Mouse (Mus musculus): ENCODE measurements at regions not wholly inside any gene's neighbourhood (a gene's known extent, or its start where the extent isn't known, plus 50 kb on each side); places are given as distances from the start of the nearest gene placed in this dataset.

GRCm38 (mm10) chr17:7674511-7674910 is 152.6 kb downstream of the Fndc1 start:
- H3K4me1 ChIP-seq (ENCODE audit: control insufficient read depth, insufficient read depth, low read length): no peaks in the 10 kb centered on the region
- H3K79me2 ChIP-seq (ENCODE audit: control insufficient read depth, insufficient read depth, low read length): no peaks in the 10 kb centered on the region
- TF ChIP-seq POLR2A (IDR thresholded peaks at IDR 0.05; ENCODE audit: extremely low read depth, insufficient read depth, low read length): no peak
- TF ChIP-seq CTCF (IDR thresholded peaks at IDR 0.05; ENCODE audit: low read depth, low read length): no peak
- no peak overlapping the region for H3K4me3 ChIP-seq (ENCODE audit: insufficient read depth, low read depth, low read length)
- no peaks in the 10 kb centered on the region for H3K27me3 ChIP-seq (ENCODE audit: control insufficient read depth, insufficient read depth, low read length)
- no peak for DNase-seq (ENCODE audit: extremely low read depth, low read depth, low spot score)
- H3K9ac ChIP-seq (ENCODE audit: low read depth, low read length): no peak overlapping the region
- WGBS: 90% methylated on average over 2 of the region's 2 CpGs
- no peak overlapping the region for H3K27ac ChIP-seq (replicated peaks; ENCODE audit: insufficient read depth, low read depth, low read length)
- H3K36me3 ChIP-seq (ENCODE audit: control insufficient read depth, insufficient read depth, low read length): no peaks in the 10 kb centered on the region

DNA sequence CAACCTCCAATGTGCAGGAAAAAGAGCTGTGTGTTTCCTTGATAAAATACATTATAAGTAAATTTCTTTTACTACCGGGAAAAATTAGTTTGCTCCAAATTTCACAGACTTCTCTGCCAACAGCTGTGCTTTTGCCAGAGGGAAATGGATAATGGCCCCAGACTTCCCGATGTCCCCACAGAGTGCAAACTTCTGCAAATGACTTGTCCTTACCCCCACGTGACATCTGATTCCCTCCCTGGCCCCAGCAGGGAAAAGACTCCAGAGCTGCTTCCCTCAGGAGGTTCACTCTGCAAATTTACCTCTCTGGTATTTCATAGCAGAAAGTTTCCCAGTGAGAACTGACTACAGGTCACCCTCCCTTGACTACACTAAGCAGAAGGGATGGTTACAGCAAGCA is 159.3 kb downstream of the Fndc1 start:
- Histone ChIP-seq H3K27me3 (ENCODE audit: control insufficient read depth, insufficient read depth, low read length) (no peaks in the 10 kb centered on the region), H3K4me3 (ENCODE audit: insufficient read depth, low read depth, low read length) (no peak overlapping the region), H3K79me2 (ENCODE audit: control insufficient read depth, insufficient read depth, low read length) (no peaks in the 10 kb centered on the region), H3K36me3 (ENCODE audit: control insufficient read depth, insufficient read depth, low read length) (no peaks in the 10 kb centered on the region), H3K9ac (ENCODE audit: low read depth, low read length) (no peak overlapping the region), H3K27ac (replicated peaks; ENCODE audit: insufficient read depth, low read depth, low read length) (no peak overlapping the region), H3K4me1 (ENCODE audit: control insufficient read depth, insufficient read depth, low read length) (no peaks in the 10 kb centered on the region)
- WGBS: 57% methylated on average over 3 of the region's 3 CpGs
- TF ChIP-seq POLR2A (IDR thresholded peaks at IDR 0.05; ENCODE audit: extremely low read depth, insufficient read depth, low read length): no peak
- no peak for TF ChIP-seq CTCF (IDR thresholded peaks at IDR 0.05; ENCODE audit: low read depth, low read length)
- no peak for DNase-seq (ENCODE audit: extremely low read depth, low read depth, low spot score)

DNA sequence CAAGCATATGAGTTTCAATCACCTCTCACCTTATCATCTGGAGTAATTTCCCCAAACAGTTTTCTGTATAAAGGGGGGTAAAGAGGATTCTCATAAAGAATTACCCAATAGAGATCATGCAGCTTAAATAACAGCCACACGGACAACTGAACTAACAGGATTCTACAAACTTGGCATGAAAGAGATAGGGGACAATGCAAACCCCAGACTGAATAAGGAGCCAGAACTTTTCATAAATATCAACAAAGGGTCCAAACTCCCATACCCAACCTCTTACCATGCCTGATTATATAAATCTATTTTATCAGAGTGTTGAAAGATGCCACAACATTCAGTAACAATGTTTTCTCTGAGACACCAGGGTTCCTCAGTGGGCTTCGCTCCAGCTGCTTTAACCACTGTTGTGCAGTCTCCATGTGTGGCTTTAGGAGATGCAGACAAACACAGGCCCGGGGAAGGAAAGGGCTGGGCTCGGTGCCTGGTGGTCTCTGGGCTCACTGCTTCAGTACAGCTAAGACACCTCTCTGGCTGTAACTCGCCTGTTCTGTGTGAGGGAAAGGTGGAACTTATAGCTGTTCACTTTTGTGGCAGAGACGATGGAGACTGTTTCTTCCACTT is 160.2 kb downstream of the Fndc1 start:
- no peaks in the 10 kb centered on the region for H3K27me3 ChIP-seq (ENCODE audit: control insufficient read depth, insufficient read depth, low read length)
- no peak for TF ChIP-seq CTCF (IDR thresholded peaks at IDR 0.05; ENCODE audit: low read depth, low read length)
- TF ChIP-seq POLR2A (IDR thresholded peaks at IDR 0.05; ENCODE audit: extremely low read depth, insufficient read depth, low read length): no peak
- H3K9ac ChIP-seq (ENCODE audit: low read depth, low read length): no peak overlapping the region
- no peak overlapping the region for H3K4me3 ChIP-seq (ENCODE audit: insufficient read depth, low read depth, low read length)
- DNase-seq (ENCODE audit: extremely low read depth, low read depth, low spot score): no peak
- no peaks in the 10 kb centered on the region for H3K4me1 ChIP-seq (ENCODE audit: control insufficient read depth, insufficient read depth, low read length)
- no peaks in the 10 kb centered on the region for H3K36me3 ChIP-seq (ENCODE audit: control insufficient read depth, insufficient read depth, low read length)
- no peak overlapping the region for H3K27ac ChIP-seq (replicated peaks; ENCODE audit: insufficient read depth, low read depth, low read length)
- no peaks in the 10 kb centered on the region for H3K79me2 ChIP-seq (ENCODE audit: control insufficient read depth, insufficient read depth, low read length)
- 68% methylated on average over 6 of the region's 6 CpGs for WGBS

GRCm38 (mm10) chr17:7666207-7666606 is 160.9 kb downstream of the Fndc1 start:
- TF ChIP-seq POLR2A (IDR thresholded peaks at IDR 0.05; ENCODE audit: extremely low read depth, insufficient read depth, low read length): no peak
- TF ChIP-seq CTCF (IDR thresholded peaks at IDR 0.05; ENCODE audit: low read depth, low read length): no peak
- Histone ChIP-seq H3K27ac (replicated peaks; ENCODE audit: insufficient read depth, low read depth, low read length) (no peak overlapping the region), H3K4me3 (ENCODE audit: insufficient read depth, low read depth, low read length) (no peak overlapping the region), H3K4me1 (ENCODE audit: control insufficient read depth, insufficient read depth, low read length) (no peaks in the 10 kb centered on the region), H3K36me3 (ENCODE audit: control insufficient read depth, insufficient read depth, low read length) (no peaks in the 10 kb centered on the region), H3K79me2 (ENCODE audit: control insufficient read depth, insufficient read depth, low read length) (no peaks in the 10 kb centered on the region), H3K9ac (ENCODE audit: low read depth, low read length) (no peak overlapping the region), H3K27me3 (ENCODE audit: control insufficient read depth, insufficient read depth, low read length) (no peaks in the 10 kb centered on the region)
- 81% methylated on average over 5 of the region's 5 CpGs for WGBS
- no peak for DNase-seq (ENCODE audit: extremely low read depth, low read depth, low spot score)

DNA sequence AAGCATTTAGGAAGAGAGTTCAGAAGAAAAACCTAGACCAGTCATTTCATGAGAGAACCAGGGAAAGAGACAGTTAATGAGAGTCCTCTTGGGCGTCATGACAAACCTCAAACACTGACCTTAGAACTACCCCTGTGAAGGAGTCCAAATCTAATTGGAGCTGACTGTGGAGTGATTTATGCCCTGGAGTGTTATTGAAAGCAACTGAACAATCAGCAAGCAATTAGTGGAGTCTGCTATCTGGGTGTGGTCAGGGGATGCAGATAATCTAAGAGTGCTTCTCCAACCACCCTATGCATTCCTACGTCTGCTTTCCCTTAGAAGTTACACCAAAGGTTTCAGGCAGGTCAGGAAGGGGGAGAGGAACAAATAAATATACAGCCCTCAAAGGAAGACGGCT is 161.4 kb downstream of the Fndc1 start:
- no peak overlapping the region for H3K27ac ChIP-seq (replicated peaks; ENCODE audit: insufficient read depth, low read depth, low read length)
- no peaks in the 10 kb centered on the region for H3K27me3 ChIP-seq (ENCODE audit: control insufficient read depth, insufficient read depth, low read length)
- no peaks in the 10 kb centered on the region for H3K36me3 ChIP-seq (ENCODE audit: control insufficient read depth, insufficient read depth, low read length)
- no peaks in the 10 kb centered on the region for H3K79me2 ChIP-seq (ENCODE audit: control insufficient read depth, insufficient read depth, low read length)
- TF ChIP-seq POLR2A (IDR thresholded peaks at IDR 0.05; ENCODE audit: extremely low read depth, insufficient read depth, low read length) (no peak), CTCF (IDR thresholded peaks at IDR 0.05; ENCODE audit: low read depth, low read length) (no peak)
- H3K4me3 ChIP-seq (ENCODE audit: insufficient read depth, low read depth, low read length): no peak overlapping the region
- H3K4me1 ChIP-seq (ENCODE audit: control insufficient read depth, insufficient read depth, low read length): no peaks in the 10 kb centered on the region
- no peak overlapping the region for H3K9ac ChIP-seq (ENCODE audit: low read depth, low read length)
- DNase-seq (ENCODE audit: extremely low read depth, low read depth, low spot score): no peak
- WGBS: 51% methylated on average over 3 of the region's 3 CpGs
